ENCODE assay signal across 11 mouse cellular contexts in the genomic region with DNA sequence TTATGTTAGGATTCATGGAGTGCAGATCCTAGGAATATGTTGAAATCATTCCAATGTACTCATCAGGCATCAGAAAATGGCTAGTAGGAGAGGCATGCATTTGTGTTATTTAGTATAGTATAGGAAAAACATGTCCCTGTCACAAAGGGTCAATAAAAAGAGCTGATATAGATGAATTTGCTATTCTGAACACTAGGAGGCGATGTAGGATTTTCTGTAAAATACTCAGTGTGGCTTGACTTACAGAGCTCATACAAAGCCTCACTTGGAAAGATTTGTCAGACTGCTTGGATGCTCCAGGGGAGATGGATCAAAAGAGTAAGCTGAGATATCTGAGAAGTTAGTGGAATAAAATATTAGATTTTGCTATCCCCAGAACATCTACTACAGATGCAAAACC.
DNase-seq lines count a peak whose midpoint lies in the region; ATAC-seq and TF ChIP-seq lines count a peak whose summit lies in the region.
"Had no signal": no experiment of that assay in that cellular context is flagged by ENCODE, and none has a peak within 500 bp of the region (broad histone marks: within the 10 kb centered on the region; RNA-seq: fewer than 3 reads in every experiment).

No protein-coding gene starts in this region.

- TF ChIP-seq CTCF in kidney, postnatal 0 days (IDR thresholded peaks at IDR 0.05; ENCODE audit: low read depth): peak; percentile 44
- peak; percentile 53 for TF ChIP-seq CTCF in E14TG2a.4 (conservative IDR thresholded peaks at IDR 0.05; ENCODE audit: low read length)
- TF ChIP-seq CTCF in cerebellum, adult 2 months (IDR thresholded peaks at IDR 0.05; ENCODE audit: borderline replicate concordance, insufficient read depth, low read depth, low read length): no peak

- WGBS in kidney, postnatal 0 days: 26% methylated on average over 1 of the region's 1 CpGs
- WGBS in cerebellum, adult 2 months: 60% methylated on average over 1 of the region's 1 CpGs

- H3K4me3 ChIP-seq in kidney, postnatal 0 days (replicated peaks; ENCODE audit: low read depth, low read length): no peak overlapping the region
- no peak overlapping the region for H3K4me3 ChIP-seq in E14TG2a.4 (replicated peaks; ENCODE audit: low read length)
- no peak overlapping the region for H3K4me3 ChIP-seq in cerebellum, adult 2 months (replicated peaks; ENCODE audit: insufficient read depth, low read depth, low read length)
- H3K4me3 ChIP-seq: limb, embryonic 10.5 days; neural tube, embryonic 12.5 days had no signal

- DNase-seq in kidney, postnatal 0 days (ENCODE audit: low spot score): peak; percentile 4
- no peak for DNase-seq in kidney, adult 8-10 months
- peak; percentile 68 for DNase-seq in naive thymus-derived CD4-positive, alpha-beta T cell, adult 2 months (ENCODE audit: low read depth)
- DNase-seq in adrenal gland, adult 18-20 months (ENCODE audit: low spot score in 2 of 2): no peak
- DNase-seq in cerebellum, adult 2 months: no peak
- DNase-seq: kidney, postnatal 14 days; thymus, postnatal 14 days had no signal

- H3K36me3 ChIP-seq in kidney, postnatal 0 days (ENCODE audit: insufficient read depth, low read length): no peaks in the 10 kb centered on the region
- H3K36me3 ChIP-seq in E14TG2a.4 (ENCODE audit: insufficient read depth, low read length): no peaks in the 10 kb centered on the region
- H3K36me3 ChIP-seq: limb, embryonic 10.5 days; neural tube, embryonic 12.5 days had no signal

- no peak for ATAC-seq in kidney, postnatal 0 days (replicated peaks; ENCODE audit: low FRiP score, low read depth)
- ATAC-seq in common myeloid progenitor, adult 5-6 weeks (replicated peaks; ENCODE audit: low read depth, poor library complexity, severe bottlenecking): peak; percentile 76

- no peak for TF ChIP-seq POLR2A in cerebellum, adult 2 months (IDR thresholded peaks at IDR 0.05; ENCODE audit: borderline replicate concordance, insufficient read depth, low read length)

- no peak overlapping the region for H3K27ac ChIP-seq in kidney, postnatal 0 days
- no peak overlapping the region for H3K27ac ChIP-seq in cerebellum, adult 2 months (ENCODE audit: insufficient read depth, low read length)
- H3K27ac ChIP-seq: limb, embryonic 10.5 days; neural tube, embryonic 12.5 days had no signal

- no peak overlapping the region for H3K9ac ChIP-seq in kidney, postnatal 0 days (ENCODE audit: low read depth, low read length)
- H3K9ac ChIP-seq: neural tube, embryonic 12.5 days had no signal

- no peaks in the 10 kb centered on the region for H3K4me1 ChIP-seq in kidney, postnatal 0 days (replicated peaks; ENCODE audit: insufficient read depth, low read length)
- H3K4me1 ChIP-seq in E14TG2a.4 (replicated peaks; ENCODE audit: low read depth, low read length): no peaks in the 10 kb centered on the region
- no peaks in the 10 kb centered on the region for H3K4me1 ChIP-seq in cerebellum, adult 2 months (ENCODE audit: control insufficient read depth, insufficient read depth, low read length)
- H3K4me1 ChIP-seq: limb, embryonic 10.5 days; neural tube, embryonic 12.5 days had no signal

- no peaks in the 10 kb centered on the region for H3K27me3 ChIP-seq in kidney, postnatal 0 days (ENCODE audit: insufficient read depth, low read length)
- no peaks in the 10 kb centered on the region for H3K27me3 ChIP-seq in E14TG2a.4 (ENCODE audit: insufficient read depth, low read length)
- no peaks in the 10 kb centered on the region for H3K27me3 ChIP-seq in cerebellum, adult 2 months (ENCODE audit: control insufficient read depth, insufficient read depth, low read length)
- H3K27me3 ChIP-seq: neural tube, embryonic 12.5 days had no signal

- H3K4me2 ChIP-seq in kidney, postnatal 0 days (ENCODE audit: low read length): no peak overlapping the region
- H3K4me2 ChIP-seq: neural tube, embryonic 12.5 days had no signal

- no peaks in the 10 kb centered on the region for H3K9me3 ChIP-seq in kidney, postnatal 0 days (replicated peaks; ENCODE audit: low read length)
- no peaks in the 10 kb centered on the region for H3K9me3 ChIP-seq in E14TG2a.4 (ENCODE audit: low read length)
- H3K9me3 ChIP-seq: limb, embryonic 10.5 days; neural tube, embryonic 12.5 days had no signal

Comparison
In these comparisons a context has a peak if more than half of its experiments do, and no peak if none do; other contexts are left out.
1. DNase-seq: peak in kidney, postnatal 0 days (single experiment) and naive thymus-derived CD4-positive, alpha-beta T cell, adult 2 months (single experiment); none in kidney, adult 8-10 months (0 of 2), adrenal gland, adult 18-20 months (0 of 2) and cerebellum, adult 2 months (0 of 2).